Mouse (Mus musculus) testis, postnatal 14 days (tissue): Measurements from ENCODE around the gene Gm12184.
"Not testable (repeated sequence)": the region's sequence is repeated elsewhere in the genome, so short reads cannot be mapped to it uniquely, and the experiment has no call there.

Experiments used
- DNase-seq: peaks from one replicate; pipeline ENCODE4 v3.0.0; 2021; ENCODE audit warnings: low spot score

Gene Gm12184

GRCm38 (mm10) chr11:48825979-48826751, at the start of gene Gm12184, which contains the start of gene Trim7:
Gm12184 (minus strand) TSS chr11:48826655.
Trim7 (plus strand) TSS chr11:48826140.
- DNase-seq, result not testable (repeated sequence)

- not testable (repeated sequence) for DNase-seq
These were observed 48.9 kb upstream of the Gm12184 start for GRCm38 (mm10) chr11:48875343-48875837.

DNA sequence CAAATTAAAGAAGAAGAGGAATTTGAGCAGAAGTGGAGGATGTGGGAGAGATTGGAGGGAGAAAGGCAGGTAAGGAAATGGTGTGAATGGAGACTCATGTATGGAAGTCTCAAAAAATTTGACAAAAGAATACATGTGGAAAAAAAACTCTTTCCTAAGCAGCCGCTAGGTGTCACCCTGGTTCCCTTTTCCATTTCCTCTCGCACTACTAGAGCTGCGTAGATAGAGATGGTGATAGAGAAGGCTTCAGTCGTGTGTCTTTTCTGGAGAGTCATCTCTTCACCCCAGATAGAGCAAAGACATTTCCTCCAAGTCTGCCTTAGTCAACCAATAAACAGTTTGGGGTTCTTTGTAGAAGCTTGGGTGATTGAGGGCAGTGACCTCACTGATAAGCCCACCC, 48.0 kb upstream of the Gm12184 start:
- DNase-seq, result no peak

DNA sequence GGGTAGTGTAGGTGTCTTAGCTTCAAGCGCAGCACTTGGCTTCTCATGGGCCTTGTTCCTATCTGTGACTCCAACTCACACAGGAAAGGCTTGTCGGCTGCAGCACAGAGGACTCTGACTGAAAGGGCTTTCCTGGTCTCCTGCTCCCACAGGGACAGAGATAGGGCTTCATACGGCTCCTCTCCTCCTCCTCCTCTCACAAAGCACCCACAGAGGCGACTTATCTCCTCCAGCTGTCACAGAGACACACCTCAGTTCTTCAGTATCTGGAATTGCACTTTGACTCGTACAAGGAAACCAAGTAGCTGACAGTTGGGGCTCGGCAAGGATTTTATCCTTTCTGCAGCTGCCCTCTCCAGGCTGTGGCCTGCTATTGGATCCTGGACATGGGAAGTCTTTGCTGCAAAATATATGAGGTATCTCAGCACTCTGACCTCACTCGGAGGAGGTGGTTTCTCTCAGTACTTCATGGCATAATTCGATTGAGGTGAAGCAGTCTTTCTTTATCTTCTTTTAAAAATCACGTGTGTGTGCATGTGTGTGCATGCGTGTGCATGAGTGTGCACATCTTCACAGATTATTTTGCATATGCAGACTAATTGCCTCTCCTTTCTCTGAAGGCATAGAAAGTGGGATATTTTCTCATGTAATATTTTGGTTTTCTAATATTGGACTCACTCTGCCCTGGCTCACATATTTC, 47.3 kb upstream of the Gm12184 start:
- DNase-seq, result no peak

- DNase-seq, result no peak
These were observed 46.3 kb upstream of the Gm12184 start for GRCm38 (mm10) chr11:48872695-48873300.

- DNase-seq, result no peak
These were observed 45.5 kb upstream of the Gm12184 start for GRCm38 (mm10) chr11:48871817-48872541.

DNA sequence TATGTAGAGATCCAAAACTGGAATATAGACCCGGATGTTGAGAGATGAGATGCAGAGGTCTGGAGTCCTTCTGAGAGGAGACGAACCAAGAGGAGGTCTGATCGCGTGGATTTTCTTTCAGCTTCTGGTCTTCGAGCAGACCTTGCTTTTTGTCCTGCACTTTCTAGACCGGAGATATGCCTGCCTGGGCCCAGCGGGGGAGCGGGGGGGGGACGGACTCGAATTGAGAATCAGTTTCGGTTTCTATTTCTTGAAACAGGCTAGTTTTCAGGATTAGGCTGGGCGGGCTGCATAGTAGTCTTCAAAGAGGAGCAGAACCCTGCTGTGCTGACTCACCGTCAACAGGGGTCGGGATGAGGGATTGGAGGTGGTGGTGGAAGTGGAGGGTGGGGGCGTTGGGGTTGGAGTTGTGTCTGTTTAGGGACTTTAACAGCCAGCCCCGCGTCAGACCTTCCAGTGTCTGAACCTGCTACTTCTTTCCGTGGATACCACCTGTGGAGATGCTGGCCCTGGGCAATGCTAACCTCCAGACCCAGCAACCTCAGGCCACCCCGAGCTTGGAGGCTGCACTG, 44.8 kb upstream of the Gm12184 start, which contains the start of gene Irgm1:
TSS of gene Irgm1 (minus strand) at position 483 of the 572 bp plus-strand sequence.
- DNase-seq, result no peak

GRCm38 (mm10) chr11:48870781-48871180, 44.3 kb upstream of the Gm12184 start:
- DNase-seq, result no peak

GRCm38 (mm10) chr11:48869380-48870110, 43.1 kb upstream of the Gm12184 start:
- no peak for DNase-seq

- no peak for DNase-seq
These were observed 40.0 kb upstream of the Gm12184 start for GRCm38 (mm10) chr11:48866481-48866880.

GRCm38 (mm10) chr11:48863808-48864207, 37.4 kb upstream of the Gm12184 start:
- no peak for DNase-seq

DNA sequence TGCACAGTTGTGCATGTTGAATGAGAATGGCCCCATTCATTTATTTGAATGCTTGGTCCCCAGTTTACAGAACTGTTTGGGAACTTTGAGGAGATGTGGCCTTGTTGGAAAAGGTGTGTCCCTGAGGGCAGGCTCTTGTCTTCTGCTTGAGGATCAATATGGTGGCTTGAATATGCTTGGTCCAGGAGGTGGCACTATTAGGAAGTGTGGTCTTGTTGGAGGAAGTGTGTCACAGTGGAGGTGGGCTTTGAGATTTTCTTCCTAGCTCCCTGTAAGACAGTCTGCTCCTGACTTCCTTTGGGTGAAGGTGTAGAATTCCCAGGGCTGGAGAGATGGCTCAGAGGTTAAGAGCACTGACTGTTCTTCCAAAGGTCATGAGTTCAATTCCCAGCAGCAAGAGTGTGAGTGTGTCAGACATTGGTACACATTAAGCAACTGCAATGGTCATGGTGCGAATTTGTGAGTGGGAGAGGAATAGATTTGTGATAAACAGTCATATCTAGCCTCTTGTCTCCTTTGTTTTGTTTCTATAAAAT, 36.4 kb upstream of the Gm12184 start:
- no peak for DNase-seq

- DNase-seq, result no peak
These were observed 32.6 kb upstream of the Gm12184 start for GRCm38 (mm10) chr11:48859014-48859413.

DNA sequence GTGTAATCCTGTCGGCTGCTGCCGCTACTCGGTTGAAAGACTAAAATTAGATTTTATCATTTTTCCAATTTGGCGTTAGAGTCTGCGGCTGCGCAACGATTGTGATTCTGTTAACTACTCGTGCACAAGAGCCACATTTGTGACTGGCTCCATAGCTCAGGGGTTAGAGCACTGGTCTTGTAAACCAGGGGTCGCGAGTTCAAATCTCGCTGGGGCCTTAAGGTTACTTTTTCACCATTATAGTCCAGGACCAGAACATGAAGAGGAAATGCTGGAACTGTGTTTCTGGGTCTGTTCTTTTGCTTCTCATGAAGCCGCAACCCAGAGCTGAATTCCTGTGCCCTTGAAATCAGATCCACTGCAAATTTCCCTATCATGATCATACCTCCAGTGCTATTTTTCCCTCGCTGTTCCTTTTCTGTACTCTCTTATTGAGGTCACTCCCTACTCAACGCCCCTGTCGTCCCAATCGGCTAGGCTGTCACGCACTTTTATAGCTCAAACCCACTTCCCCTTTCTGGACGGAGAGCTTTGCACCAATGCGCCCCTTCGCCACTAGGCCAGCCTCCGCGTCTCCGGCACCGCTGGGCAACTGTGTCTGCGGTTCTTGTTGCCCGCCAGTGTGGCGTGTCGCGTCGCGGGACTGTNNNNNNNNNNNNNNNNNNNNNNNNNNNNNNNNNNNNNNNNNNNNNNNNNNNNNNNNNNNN, 27.2 kb upstream of the Gm12184 start:
- peak; percentile 68 for DNase-seq

- no peak for DNase-seq
These were observed 26.4 kb upstream of the Gm12184 start for GRCm38 (mm10) chr11:48852624-48853473.

- DNase-seq, result no peak
These were observed 25.7 kb upstream of the Gm12184 start for GRCm38 (mm10) chr11:48852190-48852589.

- DNase-seq, result no peak
These were observed 25.0 kb upstream of the Gm12184 start for GRCm38 (mm10) chr11:48851270-48851995.

DNA sequence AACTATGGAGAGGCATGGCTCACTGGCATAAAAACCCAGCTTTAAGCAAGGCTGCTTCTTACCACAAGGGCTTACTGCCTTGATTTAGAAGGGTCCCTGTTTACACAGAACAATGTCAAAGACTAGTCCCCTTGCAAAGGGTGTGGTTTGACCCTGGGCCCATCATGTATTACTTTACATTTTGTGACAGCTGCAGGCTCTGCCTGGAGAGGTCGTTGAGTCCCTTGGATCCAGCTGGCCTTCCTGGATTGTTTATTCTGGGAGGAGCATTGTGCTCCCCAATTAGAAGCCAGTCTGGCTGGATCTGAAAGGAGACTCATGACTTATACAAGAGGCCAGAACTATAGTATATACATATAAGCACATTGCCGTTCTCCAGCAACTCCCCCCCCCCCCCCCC, 23.8 kb upstream of the Gm12184 start:
- DNase-seq, result no peak
